Mouse (Mus musculus): ENCODE data around the gene Eepd1.

Eepd1 gene

GRCm38 (mm10) chr9:25532105-25532504, 50.8 kb downstream of the Eepd1 start:
- no peak for DNase-seq (ENCODE audit: low spot score in 2 of 2)

GRCm38 (mm10) chr9:25535487-25535886, 54.1 kb downstream of the Eepd1 start:
- no peak for DNase-seq (ENCODE audit: low spot score in 2 of 2)

GRCm38 (mm10) chr9:25539461-25539860, 58.1 kb downstream of the Eepd1 start:
- no peak for DNase-seq (ENCODE audit: low spot score in 2 of 2)

- DNase-seq (ENCODE audit: low spot score in 2 of 2) = no peak
Measured at GRCm38 (mm10) chr9:25541355-25541754, 60.0 kb downstream of the Eepd1 start.

DNA sequence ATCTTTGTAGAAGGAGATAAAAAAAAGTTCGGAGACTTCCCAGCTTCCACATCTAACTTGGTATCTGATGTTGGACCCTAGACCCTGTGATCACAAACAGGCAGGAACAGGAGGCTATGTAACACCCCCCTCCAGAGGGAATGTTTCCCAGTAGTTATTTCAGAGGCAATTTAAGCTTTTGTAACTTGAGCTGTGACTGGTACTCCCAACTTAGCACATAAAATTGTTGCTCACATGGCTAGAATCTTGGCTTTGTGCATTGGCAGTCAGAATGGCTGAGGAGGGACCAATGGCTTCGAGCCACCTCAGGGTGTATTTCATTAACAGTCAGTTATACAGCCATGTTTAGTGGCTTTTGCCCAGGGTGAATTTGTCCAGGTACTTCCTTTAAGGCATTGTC, 63.9 kb downstream of the Eepd1 start:
- DNase-seq (ENCODE audit: low spot score in 2 of 2) = no peak

DNA sequence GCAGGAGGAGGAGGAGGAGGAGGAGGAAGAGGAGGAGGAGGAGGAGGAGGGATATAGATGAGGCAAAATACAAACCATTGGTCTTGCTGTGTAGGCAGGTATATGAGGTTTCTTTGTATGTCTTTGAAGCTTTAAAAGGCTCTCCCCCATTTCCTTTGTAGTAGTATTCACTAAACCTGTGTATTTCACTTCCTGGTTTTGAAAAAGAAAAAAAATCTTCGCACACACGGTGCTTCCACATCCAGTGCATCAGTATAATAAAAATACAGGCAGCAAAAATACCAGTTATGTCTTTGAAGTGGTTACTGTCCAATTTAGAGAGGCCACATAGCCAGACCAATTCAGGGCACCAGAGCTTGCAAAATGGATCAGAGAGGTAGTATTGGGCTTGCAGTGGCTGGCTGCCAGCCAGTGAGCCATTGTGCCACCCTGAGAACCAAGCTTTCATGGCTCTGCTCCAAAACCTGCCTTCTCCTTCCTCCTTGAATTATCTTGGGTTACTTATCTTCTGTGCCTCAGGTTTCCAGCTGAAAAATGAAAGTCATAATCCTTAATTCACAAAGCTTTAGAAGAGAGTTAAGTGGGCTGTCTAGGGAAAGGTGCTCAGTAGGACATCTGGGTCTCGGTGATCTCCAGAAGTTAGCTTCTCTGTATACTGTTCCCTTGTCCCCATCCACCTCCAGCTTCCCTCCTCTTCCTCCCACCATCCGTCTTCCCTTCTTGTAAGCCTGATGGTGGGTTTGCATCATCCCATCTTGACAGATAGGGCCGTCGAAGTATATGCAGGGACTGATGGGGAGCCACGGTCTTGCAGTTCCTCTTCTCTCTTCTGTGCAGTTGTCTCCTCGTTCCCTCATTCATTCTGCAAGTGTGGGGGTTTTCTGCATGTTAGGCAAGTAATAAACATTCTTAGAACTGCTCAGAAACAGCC, 68.0 kb downstream of the Eepd1 start:
- DNase-seq (ENCODE audit: low spot score in 2 of 2) = no peak

DNA sequence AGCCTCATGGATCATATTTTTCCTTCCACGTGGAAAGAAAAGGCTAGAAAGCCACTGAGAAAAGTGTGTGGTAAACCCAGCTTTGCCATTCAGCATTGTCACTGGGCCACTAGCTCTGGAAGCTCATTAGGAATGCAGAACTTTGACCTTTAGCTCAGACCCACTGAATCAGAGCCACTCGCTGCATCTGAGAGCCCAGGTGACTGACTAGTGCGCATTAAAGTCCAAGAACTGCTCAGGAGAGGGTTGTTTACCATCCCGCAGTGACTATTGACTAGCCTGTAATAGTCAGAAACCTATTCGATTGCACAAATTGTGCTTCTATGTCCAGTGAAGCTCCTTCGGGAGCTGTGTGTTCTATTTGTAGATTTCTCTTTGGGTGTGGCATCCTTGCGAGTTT, 68.8 kb downstream of the Eepd1 start:
- no peak for DNase-seq (ENCODE audit: low spot score in 2 of 2)

DNA sequence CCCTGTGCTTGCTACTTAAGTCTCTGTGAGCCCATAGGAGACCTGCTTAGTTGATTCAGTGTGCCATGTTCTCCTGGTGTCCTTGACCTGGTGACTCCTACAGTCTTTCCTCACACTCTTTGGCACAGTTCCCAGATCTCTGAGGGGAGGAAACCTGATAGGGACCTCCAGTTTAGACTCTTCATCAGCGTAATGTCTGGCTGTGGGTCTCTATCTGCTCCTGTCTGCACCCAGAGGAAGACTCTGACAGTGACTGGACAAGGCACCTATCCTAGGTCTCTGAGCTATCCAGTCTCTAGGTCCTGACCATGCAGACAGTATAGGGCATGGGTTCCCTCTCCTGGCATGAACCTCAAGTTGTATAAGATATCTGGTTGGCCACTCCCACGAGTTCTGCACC, 71.2 kb downstream of the Eepd1 start:
- no peak for DNase-seq (ENCODE audit: low spot score in 2 of 2)

DNA sequence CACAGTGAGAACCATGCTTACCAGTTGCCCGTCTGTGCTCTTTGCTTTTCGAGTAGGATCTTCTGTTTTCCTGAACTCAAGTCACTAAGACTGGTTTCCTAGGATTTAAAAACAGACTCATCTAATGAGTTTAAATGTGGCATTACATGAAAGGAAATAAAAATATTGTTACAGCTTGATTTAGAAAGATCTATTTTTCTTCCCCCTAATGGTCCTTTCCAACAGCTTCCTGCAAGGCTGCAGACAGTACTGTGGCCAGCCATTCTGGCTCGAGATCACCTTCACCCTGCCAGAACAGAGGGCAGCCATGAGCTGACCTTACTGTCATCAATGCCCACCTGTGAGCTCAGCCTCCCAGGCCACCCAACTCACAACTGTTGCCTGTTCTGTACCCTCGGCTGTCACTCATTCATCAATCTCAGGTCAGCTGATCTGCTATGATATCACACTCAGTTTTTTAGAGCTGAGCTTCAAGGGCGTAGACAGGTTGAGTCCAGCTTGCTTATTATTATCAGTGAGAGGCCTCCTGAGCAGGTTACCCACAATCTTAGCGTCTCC, 73.0 kb downstream of the Eepd1 start:
- no peak for DNase-seq (ENCODE audit: low spot score in 2 of 2)

- DNase-seq (ENCODE audit: low spot score in 2 of 2) = no peak
Measured at GRCm38 (mm10) chr9:25555261-25555660, 73.9 kb downstream of the Eepd1 start.

DNA sequence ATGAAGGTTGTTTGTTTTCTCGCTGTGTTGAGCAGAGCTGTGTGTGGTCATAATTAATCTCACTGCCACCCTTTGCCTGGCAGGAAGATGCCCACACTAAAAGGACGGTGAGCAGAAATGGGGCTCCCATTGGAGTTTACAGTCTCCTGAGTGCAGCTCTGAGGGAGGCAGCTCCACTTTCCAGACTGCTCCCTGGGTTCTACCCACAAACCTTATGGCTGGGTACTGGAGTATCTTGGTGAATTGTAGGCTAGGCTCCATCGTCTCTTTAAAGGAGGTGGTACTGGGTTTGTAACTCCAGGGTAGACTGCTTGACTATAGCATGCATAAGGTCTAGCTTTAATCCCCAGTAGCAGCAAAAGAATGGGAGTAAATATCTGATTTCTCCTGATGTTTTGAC, 74.7 kb downstream of the Eepd1 start:
- DNase-seq (ENCODE audit: low spot score in 2 of 2) = no peak

DNA sequence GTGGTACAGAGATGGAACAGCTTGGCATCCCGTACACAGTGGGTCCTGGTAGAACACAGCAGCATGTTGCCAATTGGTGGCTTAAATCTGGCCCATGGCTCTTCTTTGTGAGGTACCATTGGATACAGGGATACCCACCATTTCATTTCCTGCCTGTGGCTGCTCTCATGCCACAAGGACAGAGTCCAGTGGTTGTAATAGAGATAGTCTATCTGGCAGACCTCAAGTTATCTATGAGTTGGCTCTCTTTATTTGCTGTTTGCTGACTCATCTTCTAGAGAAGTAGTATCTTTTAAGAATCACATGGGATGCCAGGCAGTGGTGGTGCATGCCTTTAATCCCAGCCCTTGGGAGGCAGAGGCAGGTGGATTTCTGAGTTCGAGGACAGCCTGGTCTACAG, 76.0 kb downstream of the Eepd1 start:
- DNase-seq (ENCODE audit: low spot score in 2 of 2) = no peak

GRCm38 (mm10) chr9:25558834-25559233, 77.5 kb downstream of the Eepd1 start:
- no peak for DNase-seq (ENCODE audit: low spot score in 2 of 2)

- DNase-seq (ENCODE audit: low spot score in 2 of 2) = no peak
Measured at GRCm38 (mm10) chr9:25560016-25560758, 78.8 kb downstream of the Eepd1 start.

GRCm38 (mm10) chr9:25561143-25561542, 79.8 kb downstream of the Eepd1 start:
- no peak for DNase-seq (ENCODE audit: low spot score in 2 of 2)

DNA sequence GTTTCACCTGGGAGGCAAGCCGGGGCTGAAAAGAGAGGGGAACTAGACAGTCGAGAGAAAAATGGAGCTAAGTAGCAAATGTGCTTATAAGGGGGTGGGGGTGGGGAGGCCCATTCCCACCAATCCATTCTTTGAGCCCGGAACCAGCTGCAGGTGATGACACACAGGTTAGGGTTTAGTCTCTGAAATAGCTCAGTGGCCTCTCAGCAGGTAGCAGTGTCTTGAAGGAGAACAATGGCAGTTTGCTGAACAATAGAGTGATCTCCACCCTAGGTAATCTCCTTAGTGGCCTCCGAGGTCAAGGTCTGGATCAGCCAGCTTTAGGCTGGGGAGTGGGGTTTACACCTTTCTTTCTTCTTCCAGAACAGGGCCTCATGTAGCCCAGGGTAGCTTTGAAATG, 82.5 kb downstream of the Eepd1 start:
- DNase-seq (ENCODE audit: low spot score in 2 of 2) = no peak

DNA sequence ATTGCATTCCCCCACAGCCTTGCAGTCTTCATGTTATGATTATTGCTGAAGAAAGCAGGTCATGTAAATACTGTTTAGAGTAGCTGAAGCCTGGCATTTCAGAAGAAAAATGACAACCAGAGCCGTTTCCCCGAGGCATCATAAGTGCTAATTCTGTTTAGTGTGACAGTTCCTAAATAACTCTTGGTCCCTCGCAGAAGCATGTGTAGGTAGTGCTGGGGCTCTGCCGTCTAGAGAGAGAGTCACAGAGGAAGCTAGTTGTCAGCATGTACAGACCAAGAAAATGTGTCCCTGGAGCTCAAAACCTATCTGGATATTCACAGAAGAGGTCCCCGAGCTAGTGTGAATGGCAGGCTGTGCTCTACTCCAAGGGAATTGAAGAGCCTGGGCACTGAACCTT, 85.7 kb downstream of the Eepd1 start:
- DNase-seq (ENCODE audit: low spot score in 2 of 2) = peak in 1 of 2 experiments; percentile 39

DNA sequence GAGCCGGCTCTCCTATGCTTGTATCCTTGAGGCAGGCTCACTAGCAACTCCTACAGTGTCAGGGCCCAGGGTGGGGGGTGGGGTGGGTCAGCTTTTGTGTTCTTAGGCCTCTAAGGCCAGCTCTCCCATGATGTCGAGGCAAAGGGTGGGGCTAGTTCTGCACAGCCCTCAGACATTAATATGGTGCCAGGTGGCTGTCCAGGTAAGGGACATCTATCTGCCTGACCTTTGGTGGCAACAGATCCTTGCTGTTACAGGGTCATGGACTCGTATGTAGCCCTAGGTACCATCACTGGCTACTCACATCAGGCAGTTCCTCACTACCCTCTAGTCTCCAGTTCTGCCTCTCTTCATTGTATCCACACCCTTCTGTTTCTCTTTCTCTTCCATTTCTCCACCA, 87.4 kb downstream of the Eepd1 start:
- DNase-seq (ENCODE audit: low spot score in 2 of 2) = no peak

- no peak for DNase-seq (ENCODE audit: low spot score in 2 of 2)
Measured at GRCm38 (mm10) chr9:25570011-25570410, 88.7 kb downstream of the Eepd1 start.

GRCm38 (mm10) chr9:25570436-25570835, 89.1 kb downstream of the Eepd1 start:
- DNase-seq (ENCODE audit: low spot score in 2 of 2) = peak in 1 of 2 experiments; percentile 35

DNA sequence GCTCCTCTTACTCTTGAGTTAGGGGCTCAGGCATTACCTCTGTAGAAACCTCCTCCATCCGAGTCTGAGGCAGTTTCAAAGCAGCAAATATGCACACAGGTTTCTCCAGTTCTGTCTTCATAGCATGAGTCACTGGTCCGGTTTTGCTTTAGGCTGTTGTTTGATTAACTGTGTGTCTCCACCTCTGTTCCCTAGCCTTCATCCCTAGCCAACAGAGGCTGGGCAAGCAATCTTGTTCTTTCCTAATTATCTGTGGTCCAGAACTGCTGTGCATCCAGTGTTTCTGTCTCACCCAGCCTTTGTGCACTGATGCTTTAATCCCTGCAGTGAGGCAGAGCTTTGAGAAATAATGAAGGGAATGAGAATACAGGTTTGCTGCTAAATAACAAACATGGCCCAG, 90.0 kb downstream of the Eepd1 start:
- no peak for DNase-seq (ENCODE audit: low spot score in 2 of 2)

DNA sequence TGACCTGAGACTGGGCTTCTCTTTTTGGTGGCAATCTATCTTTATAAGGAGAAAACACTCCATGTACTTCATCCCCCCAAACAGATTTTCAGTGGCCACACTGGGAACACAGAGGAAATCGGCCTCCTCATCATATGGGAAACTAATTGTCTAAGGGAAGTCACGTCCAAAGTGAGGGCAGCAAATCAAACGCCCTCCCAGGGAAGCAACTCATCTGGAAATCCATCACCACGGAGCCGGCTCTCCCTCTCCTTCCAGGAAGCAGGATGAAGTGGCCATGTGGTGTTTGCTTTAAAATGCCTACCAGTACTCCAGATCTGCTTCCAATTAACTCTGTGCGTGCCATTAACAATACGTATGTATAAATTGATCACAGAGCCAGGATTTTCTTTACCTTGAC, 92.4 kb downstream of the Eepd1 start:
- no peak for DNase-seq (ENCODE audit: low spot score in 2 of 2)

- DNase-seq (ENCODE audit: low spot score in 2 of 2) = no peak
Measured at GRCm38 (mm10) chr9:25574186-25574585, 92.8 kb downstream of the Eepd1 start.
